Mouse (Mus musculus) Muller cell, postnatal 12 days (primary cell): ENCODE results near the gene Atf1.
A peak's percentile ranks its signal among the peaks of the same experiment; 100 is the strongest.
"Not testable (repeated sequence)": the region's sequence is repeated elsewhere in the genome, so short reads cannot be mapped to it uniquely, and the experiment has no call there.

Experiments used
- DNase-seq: peaks from one replicate; pipeline ENCODE4 v3.0.0-alpha.2; 2015; ENCODE audit errors: inconsistent ontology term

The Atf1 gene

GRCm38 (mm10) chr15:100304019-100304991 is 76.7 kb downstream of the Atf1 start, which contains the start of gene Mettl7a1:
Gene Mettl7a1, plus strand, starts transcription at chr15:100304140.
- DNase-seq: peak; percentile 82

DNA sequence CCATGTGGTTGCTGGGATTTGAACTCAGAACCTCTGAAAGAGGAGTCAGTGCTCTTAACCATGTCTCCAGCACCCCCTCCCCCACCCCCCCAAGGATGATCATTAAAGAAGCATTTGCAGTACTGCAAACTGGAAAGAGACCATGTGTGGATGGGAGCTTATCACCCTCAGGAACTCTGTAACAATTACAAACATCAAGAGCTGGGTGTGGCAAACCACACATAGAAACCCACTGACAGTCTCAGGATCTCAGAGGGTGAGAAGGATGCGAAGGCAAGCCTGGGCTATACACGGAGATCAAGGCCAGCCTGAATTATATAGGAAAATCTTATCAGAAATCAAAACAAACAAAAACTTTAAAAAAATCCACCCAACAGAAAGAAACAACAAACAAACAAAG is 78.6 kb downstream of the Atf1 start:
- DNase-seq: no peak

DNA sequence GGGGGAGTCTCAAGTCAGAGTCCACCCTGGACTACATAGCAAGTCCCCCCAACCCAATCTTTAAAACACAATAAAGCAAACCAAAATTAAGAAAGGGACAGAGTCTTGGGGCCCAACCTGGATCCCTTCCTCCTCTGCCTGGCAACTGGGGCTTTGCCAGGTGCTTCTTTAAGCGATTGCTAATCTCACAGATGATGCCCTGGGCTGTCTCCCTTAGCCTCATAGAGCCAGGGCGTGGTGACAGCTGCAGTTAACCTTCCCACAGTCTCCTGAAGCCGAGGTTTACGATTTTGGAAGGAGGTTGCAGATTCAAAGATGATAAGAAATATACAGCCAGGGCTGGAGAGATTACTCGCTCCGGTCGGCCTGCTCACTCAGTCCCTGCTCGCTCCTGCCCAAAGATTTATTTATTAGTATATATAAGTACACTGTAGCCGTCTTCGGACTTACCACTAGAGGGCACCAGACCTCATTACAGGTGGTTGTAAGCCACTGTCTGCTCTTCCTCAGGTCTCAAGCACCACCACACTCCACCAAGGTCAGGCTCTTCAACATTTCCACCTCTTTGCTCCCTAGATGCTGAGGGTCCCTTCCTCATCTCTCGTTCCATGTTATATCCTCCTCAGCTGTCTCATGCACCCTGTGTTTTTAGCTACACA is 79.9 kb downstream of the Atf1 start:
- not testable (repeated sequence) for DNase-seq
